Mouse (Mus musculus): ENCODE data around the gene Tbc1d22b. TPM values are rescaled to one million over a fixed set of nuclear protein-coding genes. Genes with fewer than 3 reads are reported as not detected.

Gene Tbc1d22b
- polyA plus RNA-seq, 1 experiment, result 9.9 TPM

- Histone ChIP-seq H3K4me3 (replicated peaks) (peak within 1 kb of the TSS; percentile 97), H3K4me1 (peaks cover 54% of the 10 kb centered on the region), H3K9me3 (no peaks in the 10 kb centered on the region), H3K36me3 (replicated peaks; ENCODE audit: low read length) (peaks cover 25% of the 10 kb centered on the region), H3K27me3 (replicated peaks) (no peaks in the 10 kb centered on the region)
- TF ChIP-seq GATA1 (IDR thresholded peaks at IDR 0.05; ENCODE audit: borderline replicate concordance, low read length), result no peak
Measured at GRCm38 (mm10) chr17:29614115-29615023, 64.8 kb downstream of the Tbc1d22b start, which contains the start of the genes Rnf8 and Gm28043. TSS of gene Rnf8 (plus strand) at chr17:29614790. TSS of gene Gm28043 (plus strand) at chr17:29614876.

- no peak for TF ChIP-seq FLI1 (IDR thresholded peaks at IDR 0.05; ENCODE audit: low read length)
- no peak for TF ChIP-seq GATA1 (IDR thresholded peaks at IDR 0.05; ENCODE audit: borderline replicate concordance, low read length)
- H3K4me3 ChIP-seq (replicated peaks), result peak overlapping the region; percentile 97
Measured at GRCm38 (mm10) chr17:29615024-29615551, 65.5 kb downstream of the Tbc1d22b start.

GRCm38 (mm10) chr17:29615616-29616015, 66.0 kb downstream of the Tbc1d22b start:
- Histone ChIP-seq H3K9me3 (no peaks in the 10 kb centered on the region), H3K4me3 (replicated peaks) (peak overlapping the region; percentile 97), H3K36me3 (replicated peaks; ENCODE audit: low read length) (peaks cover 33% of the 10 kb centered on the region), H3K27me3 (replicated peaks) (no peaks in the 10 kb centered on the region), H3K4me1 (peaks cover 56% of the 10 kb centered on the region)
- TF ChIP-seq GATA1 (IDR thresholded peaks at IDR 0.05; ENCODE audit: borderline replicate concordance, low read length) (no peak), FLI1 (IDR thresholded peaks at IDR 0.05; ENCODE audit: low read length) (no peak)

More at GRCm38 (mm10) chr17:29615024-29615551, 65.5 kb downstream of the Tbc1d22b start:
- Histone ChIP-seq H3K9me3 (no peaks in the 10 kb centered on the region), H3K27me3 (replicated peaks) (no peaks in the 10 kb centered on the region), H3K4me1 (peaks cover 56% of the 10 kb centered on the region), H3K36me3 (replicated peaks; ENCODE audit: low read length) (peaks cover 32% of the 10 kb centered on the region)

- Histone ChIP-seq H3K36me3 (replicated peaks; ENCODE audit: low read length) (peaks cover 68% of the 10 kb centered on the region), H3K4me3 (replicated peaks) (no peak overlapping the region), H3K27me3 (replicated peaks) (no peaks in the 10 kb centered on the region), H3K4me1 (peaks cover 35% of the 10 kb centered on the region), H3K9me3 (no peaks in the 10 kb centered on the region)
- TF ChIP-seq GATA1 (IDR thresholded peaks at IDR 0.05; ENCODE audit: borderline replicate concordance, low read length) (no peak), FLI1 (IDR thresholded peaks at IDR 0.05; ENCODE audit: low read length) (no peak)
Measured at GRCm38 (mm10) chr17:29619231-29619630, 69.6 kb downstream of the Tbc1d22b start.

- TF ChIP-seq FLI1 (IDR thresholded peaks at IDR 0.05; ENCODE audit: low read length) (no peak), GATA1 (IDR thresholded peaks at IDR 0.05; ENCODE audit: borderline replicate concordance, low read length) (no peak)
- peaks cover 16% of the 10 kb centered on the region for H3K4me1 ChIP-seq
- no peaks in the 10 kb centered on the region for H3K9me3 ChIP-seq
- no peak overlapping the region for H3K4me3 ChIP-seq (replicated peaks)
- H3K27me3 ChIP-seq (replicated peaks), result no peaks in the 10 kb centered on the region
- peaks cover 94% of the 10 kb centered on the region for H3K36me3 ChIP-seq (replicated peaks; ENCODE audit: low read length)
Measured at GRCm38 (mm10) chr17:29623488-29623887, 73.9 kb downstream of the Tbc1d22b start.

GRCm38 (mm10) chr17:29627285-29627684, 77.7 kb downstream of the Tbc1d22b start:
- Histone ChIP-seq H3K4me1 (peaks cover 19% of the 10 kb centered on the region), H3K9me3 (no peaks in the 10 kb centered on the region), H3K27me3 (replicated peaks) (no peaks in the 10 kb centered on the region), H3K4me3 (replicated peaks) (no peak overlapping the region), H3K36me3 (replicated peaks; ENCODE audit: low read length) (peaks cover 96% of the 10 kb centered on the region)
- TF ChIP-seq FLI1 (IDR thresholded peaks at IDR 0.05; ENCODE audit: low read length) (no peak), GATA1 (IDR thresholded peaks at IDR 0.05; ENCODE audit: borderline replicate concordance, low read length) (no peak)

- no peak overlapping the region for H3K4me3 ChIP-seq (replicated peaks)
- peaks cover 96% of the 10 kb centered on the region for H3K36me3 ChIP-seq (replicated peaks; ENCODE audit: low read length)
- no peaks in the 10 kb centered on the region for H3K9me3 ChIP-seq
- TF ChIP-seq GATA1 (IDR thresholded peaks at IDR 0.05; ENCODE audit: borderline replicate concordance, low read length) (no peak), FLI1 (IDR thresholded peaks at IDR 0.05; ENCODE audit: low read length) (no peak)
- H3K27me3 ChIP-seq (replicated peaks), result no peaks in the 10 kb centered on the region
- peaks cover 19% of the 10 kb centered on the region for H3K4me1 ChIP-seq
Measured at GRCm38 (mm10) chr17:29628946-29629345, 79.4 kb downstream of the Tbc1d22b start.

GRCm38 (mm10) chr17:29629620-29630019, 80.0 kb downstream of the Tbc1d22b start:
- no peak for TF ChIP-seq FLI1 (IDR thresholded peaks at IDR 0.05; ENCODE audit: low read length)
- TF ChIP-seq GATA1 (IDR thresholded peaks at IDR 0.05; ENCODE audit: borderline replicate concordance, low read length), result no peak
- Histone ChIP-seq H3K4me1 (peaks cover 23% of the 10 kb centered on the region), H3K9me3 (no peaks in the 10 kb centered on the region), H3K36me3 (replicated peaks; ENCODE audit: low read length) (peaks cover 96% of the 10 kb centered on the region), H3K27me3 (replicated peaks) (no peaks in the 10 kb centered on the region), H3K4me3 (replicated peaks) (no peak overlapping the region)

GRCm38 (mm10) chr17:29632312-29632711, 82.7 kb downstream of the Tbc1d22b start:
- H3K4me1 ChIP-seq, result peaks cover 36% of the 10 kb centered on the region
- H3K4me3 ChIP-seq (replicated peaks), result no peak overlapping the region
- H3K9me3 ChIP-seq, result no peaks in the 10 kb centered on the region
- TF ChIP-seq FLI1 (IDR thresholded peaks at IDR 0.05; ENCODE audit: low read length), result no peak
- no peaks in the 10 kb centered on the region for H3K27me3 ChIP-seq (replicated peaks)
- H3K36me3 ChIP-seq (replicated peaks; ENCODE audit: low read length), result peaks cover 96% of the 10 kb centered on the region

GRCm38 (mm10) chr17:29635492-29635891, 85.9 kb downstream of the Tbc1d22b start:
- H3K9me3 ChIP-seq, result no peaks in the 10 kb centered on the region
- H3K36me3 ChIP-seq (replicated peaks; ENCODE audit: low read length), result peaks cover 93% of the 10 kb centered on the region
- TF ChIP-seq FLI1 (IDR thresholded peaks at IDR 0.05; ENCODE audit: low read length), result no peak
- TF ChIP-seq GATA1 (IDR thresholded peaks at IDR 0.05; ENCODE audit: borderline replicate concordance, low read length), result no peak
- H3K27me3 ChIP-seq (replicated peaks), result no peaks in the 10 kb centered on the region
- no peak overlapping the region for H3K4me3 ChIP-seq (replicated peaks)
- H3K4me1 ChIP-seq, result peaks cover 34% of the 10 kb centered on the region
